Mouse (Mus musculus) frontal cortex, postnatal 14 days (tissue): ENCODE results near the gene Adcyap1r1.
A peak's percentile ranks its signal among the peaks of the same experiment; 100 is the strongest.

ENCODE experiments used
- DNase-seq, 2 experiments: peaks; one replicate each; pipeline ENCODE4 v3.0.0; 2022; ENCODE audit warnings: low spot score in 2 of 2

Gene Adcyap1r1

GRCm38 (mm10) chr6:55451771-55452371 is at the start of gene Adcyap1r1:
Adcyap1r1 (plus strand) TSS chr6:55451978.
- peak; percentile 58 to 60 for DNase-seq

- no peak for DNase-seq
These were observed 49.6 kb upstream of the Adcyap1r1 start for GRCm38 (mm10) chr6:55402041-55402776.

GRCm38 (mm10) chr6:55403411-55404309 is 48.1 kb upstream of the Adcyap1r1 start:
- DNase-seq = no peak

- DNase-seq = no peak
These were observed 47.3 kb upstream of the Adcyap1r1 start for GRCm38 (mm10) chr6:55404421-55404990.

GRCm38 (mm10) chr6:55407345-55407744 is 44.4 kb upstream of the Adcyap1r1 start:
- DNase-seq = no peak

- no peak for DNase-seq
These were observed 41.5 kb upstream of the Adcyap1r1 start for GRCm38 (mm10) chr6:55410119-55410775.

- no peak for DNase-seq
These were observed 40.8 kb upstream of the Adcyap1r1 start for GRCm38 (mm10) chr6:55410977-55411376.

- no peak for DNase-seq
These were observed 35.6 kb upstream of the Adcyap1r1 start for GRCm38 (mm10) chr6:55416202-55416601.

- DNase-seq = no peak
These were observed 32.9 kb upstream of the Adcyap1r1 start for GRCm38 (mm10) chr6:55418746-55419410.

- DNase-seq = no peak
These were observed 31.4 kb upstream of the Adcyap1r1 start for GRCm38 (mm10) chr6:55420411-55420810.

- DNase-seq = no peak
These were observed 30.9 kb upstream of the Adcyap1r1 start for GRCm38 (mm10) chr6:55420869-55421361.

- DNase-seq = no peak
These were observed 19.7 kb upstream of the Adcyap1r1 start for GRCm38 (mm10) chr6:55432121-55432520.

- DNase-seq = peak in 1 of 2 experiments; percentile 49
These were observed 17.4 kb upstream of the Adcyap1r1 start for GRCm38 (mm10) chr6:55434360-55434759.

- DNase-seq = no peak
These were observed 16.3 kb upstream of the Adcyap1r1 start for GRCm38 (mm10) chr6:55435266-55436159.

- no peak for DNase-seq
These were observed 13.9 kb upstream of the Adcyap1r1 start for GRCm38 (mm10) chr6:55437919-55438318.

- no peak for DNase-seq
These were observed 12.9 kb upstream of the Adcyap1r1 start for GRCm38 (mm10) chr6:55438837-55439236.

GRCm38 (mm10) chr6:55443927-55444688 is 7.7 kb upstream of the Adcyap1r1 start:
- peak in 1 of 2 experiments; percentile 74 for DNase-seq

- DNase-seq = no peak
These were observed 7.1 kb upstream of the Adcyap1r1 start for GRCm38 (mm10) chr6:55444721-55445120.

- DNase-seq = no peak
These were observed 3.6 kb upstream of the Adcyap1r1 start for GRCm38 (mm10) chr6:55448199-55448598.
